Mouse (Mus musculus): ENCODE measurements around the gene Mroh2a.

Gene Mroh2a

GRCm38 (mm10) chr1:88288789-88289127 lies 62.0 kb downstream of the Mroh2a start:
- DNase-seq (ENCODE audit: extremely low read depth, insufficient read length, low spot score), result no peak

GRCm38 (mm10) chr1:88289152-88289551 lies 62.4 kb downstream of the Mroh2a start:
- no peak for DNase-seq (ENCODE audit: extremely low read depth, insufficient read length, low spot score)

- no peak for DNase-seq (ENCODE audit: extremely low read depth, insufficient read length, low spot score)
Measured at GRCm38 (mm10) chr1:88289917-88290316, 63.1 kb downstream of the Mroh2a start.

- DNase-seq (ENCODE audit: extremely low read depth, insufficient read length, low spot score), result no peak
Measured at GRCm38 (mm10) chr1:88290511-88290910, 63.7 kb downstream of the Mroh2a start.

- no peak for DNase-seq (ENCODE audit: extremely low read depth, insufficient read length, low spot score)
Measured at GRCm38 (mm10) chr1:88291409-88292005, 64.7 kb downstream of the Mroh2a start.

- DNase-seq (ENCODE audit: extremely low read depth, insufficient read length, low spot score), result no peak
Measured at GRCm38 (mm10) chr1:88292057-88292456, 65.3 kb downstream of the Mroh2a start.

GRCm38 (mm10) chr1:88294650-88295049 lies 67.9 kb downstream of the Mroh2a start:
- DNase-seq (ENCODE audit: extremely low read depth, insufficient read length, low spot score), result no peak

- no peak for DNase-seq (ENCODE audit: extremely low read depth, insufficient read length, low spot score)
Measured at GRCm38 (mm10) chr1:88296171-88296920, 69.6 kb downstream of the Mroh2a start.

GRCm38 (mm10) chr1:88297480-88298258 lies 70.9 kb downstream of the Mroh2a start:
- DNase-seq (ENCODE audit: extremely low read depth, insufficient read length, low spot score), result no peak

- no peak for DNase-seq (ENCODE audit: extremely low read depth, insufficient read length, low spot score)
Measured at GRCm38 (mm10) chr1:88298686-88299528, 72.1 kb downstream of the Mroh2a start.

- no peak for DNase-seq (ENCODE audit: extremely low read depth, insufficient read length, low spot score)
Measured at GRCm38 (mm10) chr1:88299529-88299945, 72.8 kb downstream of the Mroh2a start.

GRCm38 (mm10) chr1:88300301-88301050 lies 73.7 kb downstream of the Mroh2a start:
- no peak for DNase-seq (ENCODE audit: extremely low read depth, insufficient read length, low spot score)

- DNase-seq (ENCODE audit: extremely low read depth, insufficient read length, low spot score), result no peak
Measured at GRCm38 (mm10) chr1:88301121-88302014, 74.6 kb downstream of the Mroh2a start.

GRCm38 (mm10) chr1:88302057-88302740 lies 75.4 kb downstream of the Mroh2a start:
- DNase-seq (ENCODE audit: extremely low read depth, insufficient read length, low spot score), result no peak

GRCm38 (mm10) chr1:88303762-88304161 lies 77.0 kb downstream of the Mroh2a start:
- no peak for DNase-seq (ENCODE audit: extremely low read depth, insufficient read length, low spot score)

GRCm38 (mm10) chr1:88304261-88304985 lies 77.6 kb downstream of the Mroh2a start:
- DNase-seq (ENCODE audit: extremely low read depth, insufficient read length, low spot score), result no peak

GRCm38 (mm10) chr1:88305018-88305795 lies 78.4 kb downstream of the Mroh2a start:
- DNase-seq (ENCODE audit: extremely low read depth, insufficient read length, low spot score), result no peak
